Mouse (Mus musculus) thymus, postnatal 25 days (tissue): ENCODE results near the gene Dnmt3a.
A peak's percentile ranks its signal among the peaks of the same experiment; 100 is the strongest.

Experiments used
- DNase-seq: peaks from one replicate; pipeline ENCODE4 v3.0.0; 2022

Gene Dnmt3a

GRCm38 (mm10) chr12:3824906-3825713 lies 19.3 kb downstream of the Dnmt3a start:
- no peak for DNase-seq

- DNase-seq = no peak
These were observed 19.9 kb downstream of the Dnmt3a start for GRCm38 (mm10) chr12:3825714-3826080.

DNA sequence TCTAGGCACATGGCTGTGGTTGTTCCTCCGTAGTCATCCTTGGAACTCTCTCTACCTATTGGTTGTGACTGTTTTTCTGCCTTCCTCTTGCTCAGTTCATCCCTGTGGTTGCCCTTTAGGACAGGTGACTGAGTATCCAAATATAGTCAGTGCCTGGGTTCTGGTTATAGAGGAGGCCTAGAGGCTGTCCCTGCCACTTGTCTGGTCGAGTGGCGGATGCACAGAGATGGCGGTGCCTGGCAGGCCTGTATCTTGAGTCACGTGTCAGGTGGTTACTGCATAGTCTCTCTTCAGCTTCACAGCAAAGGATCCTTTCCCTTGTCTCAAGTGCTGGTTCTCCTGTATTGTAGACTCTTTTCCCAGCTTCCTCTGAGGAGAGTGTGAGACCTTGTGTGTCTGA lies 22.0 kb downstream of the Dnmt3a start:
- DNase-seq = no peak

GRCm38 (mm10) chr12:3833059-3833760 lies 27.4 kb downstream of the Dnmt3a start:
- DNase-seq = no peak

GRCm38 (mm10) chr12:3833851-3834273 lies 28.1 kb downstream of the Dnmt3a start:
- DNase-seq = peak; percentile 37

DNA sequence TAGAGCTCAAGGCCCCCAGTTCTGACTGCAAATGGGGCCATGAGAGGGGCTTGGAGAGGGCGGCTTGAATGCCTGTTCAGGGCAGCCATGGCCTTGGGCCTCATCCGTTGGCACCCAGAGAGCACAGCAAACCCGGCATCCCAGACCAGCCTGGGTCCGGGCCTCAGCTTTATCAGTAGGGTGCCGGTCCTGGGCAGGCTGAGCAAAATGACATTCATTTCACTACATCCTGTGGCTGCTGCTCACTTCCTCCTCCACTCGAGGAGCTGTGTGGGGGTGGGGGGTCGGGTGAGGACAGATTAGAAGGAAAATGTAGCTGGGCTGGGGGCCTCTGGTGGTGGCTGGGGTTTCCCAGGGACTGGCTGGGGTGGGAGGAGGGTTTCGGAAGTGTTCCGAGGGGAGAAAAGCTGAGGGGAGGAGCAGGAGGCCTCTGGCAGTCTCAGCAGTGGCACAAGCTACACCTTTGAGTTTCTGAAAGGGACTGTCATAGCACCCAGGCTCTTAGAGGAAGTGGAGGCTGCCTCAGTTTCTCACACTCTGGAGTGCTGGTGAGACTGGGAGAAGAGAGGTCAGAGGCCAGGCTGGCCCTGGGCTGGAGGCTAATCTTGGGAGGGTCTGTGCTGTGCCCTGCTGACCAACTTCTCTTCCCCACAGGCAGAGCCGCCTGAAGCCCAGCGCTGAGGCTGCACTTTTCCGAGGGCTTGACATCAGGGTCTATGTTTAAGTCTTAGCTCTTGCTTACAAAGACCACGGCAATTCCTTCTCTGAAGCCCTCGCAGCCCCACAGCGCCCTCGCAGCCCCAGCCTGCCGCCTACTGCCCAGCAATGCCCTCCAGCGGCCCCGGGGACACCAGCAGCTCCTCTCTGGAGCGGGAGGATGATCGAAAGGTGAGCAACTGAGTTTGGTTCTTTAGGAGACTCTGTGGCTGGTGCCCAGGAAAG lies 28.8 kb downstream of the Dnmt3a start:
- peak; percentile 67 for DNase-seq

DNA sequence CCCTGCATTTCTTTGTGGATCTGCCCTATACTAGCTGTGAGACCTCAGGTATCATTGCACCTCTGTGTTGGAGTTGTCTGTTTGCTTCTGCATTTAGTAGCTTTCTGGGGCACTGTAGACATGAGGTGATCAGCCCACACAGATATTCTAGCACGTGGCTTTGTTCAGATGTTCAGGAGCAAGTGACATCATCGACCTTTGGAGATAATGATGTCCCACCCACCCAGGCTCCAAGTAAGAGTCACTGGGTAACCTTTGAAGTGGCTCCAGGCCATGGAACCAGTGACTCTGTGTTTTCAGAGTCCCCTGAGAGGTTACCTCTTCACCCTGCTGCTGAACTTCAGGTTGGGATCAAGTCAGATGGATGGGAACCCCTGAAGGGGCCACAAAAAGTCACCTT lies 29.8 kb downstream of the Dnmt3a start:
- no peak for DNase-seq

- no peak for DNase-seq
These were observed 31.4 kb downstream of the Dnmt3a start for GRCm38 (mm10) chr12:3837081-3837832.

GRCm38 (mm10) chr12:3838009-3838408 lies 32.2 kb downstream of the Dnmt3a start:
- DNase-seq = no peak

DNA sequence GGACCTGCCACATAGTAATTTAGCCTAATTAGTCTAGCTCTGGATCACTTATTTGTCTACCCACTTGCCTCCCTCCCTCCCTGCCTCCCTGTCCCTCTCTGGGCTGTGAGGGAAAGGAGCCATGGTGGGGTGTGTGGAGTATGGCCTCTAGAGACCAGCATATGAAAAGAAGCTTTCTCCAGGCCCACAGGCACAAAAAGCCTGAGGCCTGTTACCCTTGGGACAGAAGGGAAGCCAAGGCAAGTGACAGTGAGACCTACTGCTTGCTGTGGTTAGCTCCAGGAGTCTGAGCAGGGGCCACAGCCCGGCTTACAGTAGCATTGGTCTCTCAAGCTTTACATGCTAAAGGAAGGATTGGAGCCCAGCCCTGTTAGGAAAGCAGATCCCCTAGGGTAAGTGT lies 33.9 kb downstream of the Dnmt3a start:
- DNase-seq = no peak

DNA sequence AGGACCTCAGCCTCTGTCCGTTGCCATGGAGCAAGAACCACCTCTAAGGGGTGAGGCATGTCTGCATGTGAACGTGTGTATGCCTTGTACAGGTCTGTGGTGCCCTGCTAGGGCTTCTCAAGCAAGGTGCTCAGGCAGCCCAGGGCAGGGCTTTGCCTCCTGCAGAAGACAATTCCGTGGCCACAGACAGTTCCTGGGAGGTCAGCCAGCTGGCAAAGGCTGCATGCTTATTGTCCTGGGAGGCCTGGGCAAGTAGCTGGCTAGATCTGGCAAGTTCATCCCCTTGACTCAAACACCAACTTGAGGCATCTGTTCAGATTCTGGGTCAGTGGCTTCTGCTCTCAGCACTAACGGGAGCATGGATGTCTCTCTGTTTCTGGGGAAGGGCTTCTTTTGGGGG lies 35.3 kb downstream of the Dnmt3a start:
- no peak for DNase-seq

GRCm38 (mm10) chr12:3842843-3843242 lies 37.0 kb downstream of the Dnmt3a start:
- no peak for DNase-seq

GRCm38 (mm10) chr12:3843371-3843861 lies 37.6 kb downstream of the Dnmt3a start:
- DNase-seq = no peak

- no peak for DNase-seq
These were observed 38.1 kb downstream of the Dnmt3a start for GRCm38 (mm10) chr12:3843918-3844317.

DNA sequence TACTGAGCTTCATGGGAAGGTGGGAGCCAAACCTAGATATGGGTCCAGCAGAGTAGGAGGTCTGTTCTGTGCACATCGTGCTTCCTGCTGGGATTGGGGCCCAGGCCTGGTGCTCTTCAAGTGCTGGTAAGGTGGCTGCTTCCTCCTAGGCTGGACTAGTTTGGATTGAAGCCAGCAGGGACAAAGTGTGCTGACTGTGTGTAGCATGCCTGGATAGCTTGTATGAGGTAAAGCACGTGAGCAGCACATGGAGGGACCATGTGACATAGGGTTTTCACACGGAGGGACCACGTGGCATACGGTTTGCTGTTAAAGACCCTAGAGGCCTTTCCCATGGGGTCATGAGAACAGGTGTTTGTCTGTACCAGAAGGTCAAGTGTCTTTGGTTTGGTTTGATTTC lies 38.5 kb downstream of the Dnmt3a start:
- DNase-seq = no peak

DNA sequence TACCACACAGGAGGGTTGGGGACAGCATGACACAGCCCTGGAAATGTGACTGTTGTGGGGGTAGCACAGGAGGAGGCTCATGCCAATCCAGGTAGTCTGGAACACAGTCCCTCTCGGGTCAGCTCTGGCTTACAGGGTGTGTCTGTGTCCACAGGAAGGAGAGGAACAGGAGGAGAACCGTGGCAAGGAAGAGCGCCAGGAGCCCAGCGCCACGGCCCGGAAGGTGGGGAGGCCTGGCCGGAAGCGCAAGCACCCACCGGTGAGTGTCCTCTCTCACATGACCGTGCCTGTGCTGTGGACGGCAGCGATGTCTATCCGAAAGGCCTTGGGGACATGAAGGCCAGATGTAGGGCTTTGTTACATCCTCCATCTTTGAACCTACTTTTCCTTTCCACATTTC lies 43.7 kb downstream of the Dnmt3a start:
- DNase-seq = no peak

GRCm38 (mm10) chr12:3850165-3850564 lies 44.4 kb downstream of the Dnmt3a start:
- no peak for DNase-seq

DNA sequence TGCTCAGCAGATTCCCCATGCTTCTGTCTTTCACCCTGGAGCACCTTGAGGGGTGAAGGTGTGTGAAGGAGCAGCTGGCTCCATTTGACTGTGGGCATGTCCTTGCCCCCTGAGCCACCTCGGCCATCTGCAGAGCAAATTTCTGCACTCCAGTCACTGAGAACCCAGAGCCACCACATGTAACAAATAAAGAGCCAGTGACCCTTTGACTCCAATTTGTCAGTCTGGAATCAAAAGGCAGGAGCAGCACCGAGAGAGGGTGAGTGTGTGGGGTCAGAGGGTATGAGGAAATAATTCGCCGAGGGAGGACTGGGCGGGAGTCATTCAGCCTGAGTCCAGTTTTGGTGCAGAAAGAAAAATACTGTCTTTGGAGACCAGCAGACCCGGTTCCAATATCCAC lies 44.9 kb downstream of the Dnmt3a start:
- DNase-seq = no peak

GRCm38 (mm10) chr12:3851179-3851578 lies 45.4 kb downstream of the Dnmt3a start:
- DNase-seq = no peak

- peak; percentile 74 for DNase-seq
These were observed 46.7 kb downstream of the Dnmt3a start for GRCm38 (mm10) chr12:3852521-3852920.

DNA sequence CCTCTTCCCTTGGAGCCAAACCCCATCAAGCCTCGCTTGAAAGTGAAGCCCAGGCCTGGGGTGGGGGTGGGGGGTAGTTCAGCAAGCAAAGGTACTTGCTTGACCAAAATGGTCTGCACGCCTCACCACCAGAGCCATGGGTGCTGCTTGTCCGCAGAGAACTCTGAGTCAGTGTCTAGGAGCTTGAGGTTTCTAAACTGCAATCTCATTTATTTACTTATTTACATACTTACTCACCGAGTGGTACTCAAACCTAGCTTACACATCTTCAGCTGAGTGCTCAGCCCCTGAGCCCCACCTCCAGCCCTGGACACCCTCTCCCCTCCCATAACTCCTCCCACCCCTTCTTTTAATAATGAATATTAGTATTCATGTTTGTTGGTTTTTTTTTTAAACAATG lies 48.6 kb downstream of the Dnmt3a start:
- DNase-seq = no peak

DNA sequence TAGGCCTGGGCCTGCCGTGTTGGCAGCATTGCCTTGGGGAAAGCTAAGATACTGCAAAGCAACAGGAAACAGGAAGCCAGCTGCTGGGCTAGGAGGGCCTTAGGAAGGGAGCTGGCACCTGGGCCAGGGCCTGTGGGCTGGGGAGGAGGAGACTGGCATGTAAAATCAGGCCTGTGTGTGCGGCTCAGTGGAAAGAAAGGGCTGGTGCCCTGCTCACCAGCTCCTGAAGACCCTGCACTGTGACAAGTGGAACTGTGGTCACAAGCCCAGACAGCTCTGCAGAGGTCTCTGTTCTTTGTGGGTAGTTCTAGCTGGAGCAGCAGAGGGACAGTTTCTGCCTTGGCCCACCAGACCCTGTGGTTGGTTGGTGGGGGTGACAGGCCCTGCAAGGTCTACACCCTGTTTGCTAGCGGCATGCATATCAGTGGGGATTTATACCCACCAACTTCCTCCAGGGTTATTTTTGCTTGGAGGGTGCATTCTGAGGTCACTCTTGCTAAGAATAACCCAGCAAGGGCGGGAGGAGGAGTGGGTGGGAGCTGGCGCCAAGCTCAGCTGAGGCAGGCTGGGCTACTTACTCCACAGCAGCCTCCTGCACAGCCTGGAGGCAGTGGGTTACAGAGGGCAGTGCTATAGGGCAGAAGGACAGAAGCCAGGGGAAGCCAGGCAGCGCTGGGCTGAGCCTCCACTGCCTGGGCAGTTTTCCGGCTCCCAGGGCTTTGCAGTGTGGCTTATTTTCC lies 50.1 kb downstream of the Dnmt3a start:
- DNase-seq = peak; percentile 82
